Mouse (Mus musculus): ENCODE measurements around the gene Olfr811.

Gene Olfr811

GRCm38 (mm10) chr10:129804296-129804695 is at the start of gene Olfr811:
Olfr811 (minus strand) TSS chr10:129804396.
- DNase-seq (ENCODE audit: low spot score in 2 of 2) = no peak

- DNase-seq (ENCODE audit: low spot score in 2 of 2) = no peak
These were observed 43.1 kb upstream of the Olfr811 start for GRCm38 (mm10) chr10:129847343-129847742.

GRCm38 (mm10) chr10:129845994-129846393 is 41.8 kb upstream of the Olfr811 start, which contains the start of gene Olfr812:
Olfr812 (minus strand) TSS chr10:129846094.
- DNase-seq (ENCODE audit: low spot score in 2 of 2) = no peak

GRCm38 (mm10) chr10:129794817-129795216 is 9.4 kb downstream of the Olfr811 start, which contains the start of gene Olfr810:
Olfr810 (minus strand) TSS chr10:129794917.
- DNase-seq (ENCODE audit: low spot score in 2 of 2) = no peak

- DNase-seq (ENCODE audit: low spot score in 2 of 2) = no peak
These were observed 26.1 kb downstream of the Olfr811 start for GRCm38 (mm10) chr10:129778123-129778522.

GRCm38 (mm10) chr10:129774338-129774737 is 29.9 kb downstream of the Olfr811 start, which contains the start of gene Olfr809:
Olfr809 (plus strand) TSS chr10:129774638.
- DNase-seq (ENCODE audit: low spot score in 2 of 2) = no peak

GRCm38 (mm10) chr10:129765182-129765581 is 39.0 kb downstream of the Olfr811 start, which contains the start of gene Olfr808:
Olfr808 (plus strand) TSS chr10:129765482.
- no peak for DNase-seq (ENCODE audit: low spot score in 2 of 2)

GRCm38 (mm10) chr10:129757693-129758092 is 46.5 kb downstream of the Olfr811 start, which contains the start of gene Olfr807:
Olfr807 (minus strand) TSS chr10:129757793.
- DNase-seq (ENCODE audit: low spot score in 2 of 2) = no peak

Measured in spleen, postnatal 10 days (tissue).